Mouse (Mus musculus) erythroblast, embryonic 14.5 days (primary cell): ENCODE measurements around the gene Lman1l. TPM values are rescaled to one million over a fixed set of nuclear protein-coding genes. Genes with fewer than 3 reads are reported as not detected.

ENCODE experiments used
- H3K27me3 ChIP-seq: 2 replicates; pipeline ENCODE4 v1.6.1; 2012; ENCODE audit warnings: inconsistent platforms; ENCODE audit not compliant: control insufficient read depth
- H3K36me3 ChIP-seq: 2 replicates; pipeline ENCODE4 v1.6.1; 2012; ENCODE audit warnings: mild to moderate bottlenecking, inconsistent platforms; ENCODE audit not compliant: control insufficient read depth
- H3K4me1 ChIP-seq: 2 replicates; pipeline ENCODE4 v1.6.1; 2012; ENCODE audit warnings: inconsistent platforms; ENCODE audit not compliant: control insufficient read depth
- H3K4me3 ChIP-seq: replicated peaks from 2 replicates; pipeline ENCODE3; 2012; ENCODE audit warnings: moderate library complexity, mild to moderate bottlenecking, inconsistent platforms
- H3K9me3 ChIP-seq: 2 replicates; pipeline ENCODE4 v1.6.1; 2012; ENCODE audit warnings: low read length, inconsistent platforms, mixed read lengths; ENCODE audit not compliant: control insufficient read depth
- GATA1 ChIP-seq: IDR thresholded peaks from 2 replicates; pipeline ENCODE4 v1.6.1; 2012; ENCODE audit warnings: low read length, inconsistent platforms, mixed read lengths
- TAL1 ChIP-seq: IDR thresholded peaks from 3 replicates; pipeline ENCODE4 v1.6.1; 2012; ENCODE audit warnings: low read length, inconsistent platforms, mixed read lengths
- polyA plus RNA-seq: library from polyadenylated mRNA; stranded (reverse); fragments of >175 nt; gene quantifications from 2 replicates; pipeline ENCODE4 v1.2.3, GENCODE M21; 2012

Lman1l gene
- polyA plus RNA-seq, 1 experiment, result not detected

- H3K9me3 ChIP-seq, result no peaks in the 10 kb centered on the region
- no peak for TF ChIP-seq GATA1
- TF ChIP-seq TAL1, result no peak
- peaks cover 32% of the 10 kb centered on the region for H3K4me1 ChIP-seq
- H3K27me3 ChIP-seq, result no peaks in the 10 kb centered on the region
- no peak overlapping the region for H3K4me3 ChIP-seq
- no peaks in the 10 kb centered on the region for H3K36me3 ChIP-seq
Measured at GRCm38 (mm10) chr9:57658970-57659369, 38.4 kb upstream of the Lman1l start.

- TF ChIP-seq GATA1, result no peak
- TF ChIP-seq TAL1, result no peak
- Histone ChIP-seq H3K4me1 (peaks cover 32% of the 10 kb centered on the region), H3K4me3 (no peak overlapping the region), H3K36me3 (no peaks in the 10 kb centered on the region), H3K9me3 (no peaks in the 10 kb centered on the region), H3K27me3 (no peaks in the 10 kb centered on the region)
Measured at GRCm38 (mm10) chr9:57657843-57658242, 37.3 kb upstream of the Lman1l start.

- TF ChIP-seq TAL1 (no peak), GATA1 (no peak)
Measured at GRCm38 (mm10) chr9:57656631-57657350, 36.2 kb upstream of the Lman1l start.

GRCm38 (mm10) chr9:57655749-57656148 lies 35.2 kb upstream of the Lman1l start:
- Histone ChIP-seq H3K36me3 (no peaks in the 10 kb centered on the region), H3K9me3 (no peaks in the 10 kb centered on the region), H3K4me3 (peak overlapping the region; percentile 26), H3K27me3 (no peaks in the 10 kb centered on the region), H3K4me1 (peaks cover 24% of the 10 kb centered on the region)
- no peak for TF ChIP-seq GATA1
- no peak for TF ChIP-seq TAL1

More at GRCm38 (mm10) chr9:57656631-57657350, 36.2 kb upstream of the Lman1l start:
- Histone ChIP-seq H3K27me3 (no peaks in the 10 kb centered on the region), H3K4me3 (no peak overlapping the region), H3K4me1 (peaks cover 30% of the 10 kb centered on the region), H3K36me3 (no peaks in the 10 kb centered on the region), H3K9me3 (no peaks in the 10 kb centered on the region)

GRCm38 (mm10) chr9:57654966-57655365 lies 34.4 kb upstream of the Lman1l start:
- Histone ChIP-seq H3K36me3 (no peaks in the 10 kb centered on the region), H3K4me1 (peaks cover 16% of the 10 kb centered on the region), H3K4me3 (no peak overlapping the region), H3K27me3 (no peaks in the 10 kb centered on the region), H3K9me3 (no peaks in the 10 kb centered on the region)
- TF ChIP-seq TAL1 (no peak), GATA1 (no peak)

- no peak for TF ChIP-seq TAL1
- no peak for TF ChIP-seq GATA1
- Histone ChIP-seq H3K4me3 (no peak within 1 kb of the TSS), H3K36me3 (no peaks in the 10 kb centered on the region), H3K27me3 (no peaks in the 10 kb centered on the region), H3K9me3 (no peaks in the 10 kb centered on the region), H3K4me1 (peaks cover 13% of the 10 kb centered on the region)
Measured at GRCm38 (mm10) chr9:57653283-57653682, 32.7 kb upstream of the Lman1l start, which contains the start of gene Csk. Gene Csk, minus strand, starts transcription at chr9:57653631.

- TF ChIP-seq TAL1 (no peak), GATA1 (no peak)
- peaks cover 13% of the 10 kb centered on the region for H3K4me1 ChIP-seq
- H3K4me3 ChIP-seq, result no peak overlapping the region
- H3K36me3 ChIP-seq, result no peaks in the 10 kb centered on the region
- no peaks in the 10 kb centered on the region for H3K27me3 ChIP-seq
- no peaks in the 10 kb centered on the region for H3K9me3 ChIP-seq
Measured at GRCm38 (mm10) chr9:57652855-57653254, 32.3 kb upstream of the Lman1l start.

GRCm38 (mm10) chr9:57652351-57652750 lies 31.8 kb upstream of the Lman1l start:
- TF ChIP-seq TAL1 (no peak), GATA1 (no peak)
- Histone ChIP-seq H3K4me3 (no peak overlapping the region), H3K4me1 (peaks cover 17% of the 10 kb centered on the region), H3K27me3 (no peaks in the 10 kb centered on the region), H3K9me3 (no peaks in the 10 kb centered on the region), H3K36me3 (no peaks in the 10 kb centered on the region)

- TF ChIP-seq TAL1, result no peak
- no peak for TF ChIP-seq GATA1
- Histone ChIP-seq H3K4me1 (peaks cover 20% of the 10 kb centered on the region), H3K4me3 (no peak overlapping the region)
Measured at GRCm38 (mm10) chr9:57650786-57651311, 30.3 kb upstream of the Lman1l start.

More at GRCm38 (mm10) chr9:57650786-57651311, 30.3 kb upstream of the Lman1l start:
- H3K36me3 ChIP-seq, result no peaks in the 10 kb centered on the region
- no peaks in the 10 kb centered on the region for H3K9me3 ChIP-seq
- H3K27me3 ChIP-seq, result peaks cover 4% of the 10 kb centered on the region
